Mouse (Mus musculus) bone marrow macrophage, adult 2 months (primary cell): ENCODE results near the gene Notch2.

Source experiments
- CTCF ChIP-seq: IDR thresholded peaks from 2 replicates; pipeline ENCODE4 v1.5.1; 2012; ENCODE audit warnings: low read depth, mild to moderate bottlenecking, low read length, moderate library complexity
- POLR2A ChIP-seq: IDR thresholded peaks from 2 replicates; pipeline ENCODE4 v1.6.1; 2012; ENCODE audit warnings: mild to moderate bottlenecking, low read depth, low read length, borderline replicate concordance

- TF ChIP-seq POLR2A: no peak
- no peak for TF ChIP-seq CTCF
These were observed 133.4 kb downstream of the Notch2 start for GRCm38 (mm10) chr3:98146471-98147410.
